Mouse (Mus musculus) cerebellum, postnatal 10 days (tissue): Measurements from ENCODE around the gene AC153137.1.
"Not testable (repeated sequence)": the region's sequence is repeated elsewhere in the genome, so short reads cannot be mapped to it uniquely, and the experiment has no call there.

ENCODE experiments used
- DNase-seq, 2 experiments: peaks; one replicate each; pipeline ENCODE4 v3.0.0; 2021; ENCODE audit warnings: mixed read lengths in 2 of 2

AC153137.1 gene

GRCm38 (mm10) chr1:30977868-30978267 is at the start of gene AC153137.1:
Gene AC153137.1, minus strand, starts transcription at chr1:30977968.
- DNase-seq, result not testable (repeated sequence)

- DNase-seq, result no peak
These were observed 45.4 kb upstream of the AC153137.1 start for GRCm38 (mm10) chr1:31023173-31023572.

GRCm38 (mm10) chr1:31019283-31019682 is 41.5 kb upstream of the AC153137.1 start:
- no peak for DNase-seq

GRCm38 (mm10) chr1:31017377-31017776 is 39.6 kb upstream of the AC153137.1 start:
- DNase-seq, result no peak

- no peak for DNase-seq
These were observed 38.3 kb upstream of the AC153137.1 start for GRCm38 (mm10) chr1:31016068-31016467.

- no peak for DNase-seq
These were observed 37.5 kb upstream of the AC153137.1 start for GRCm38 (mm10) chr1:31015261-31015660.

- peak; percentile 57 to 60 for DNase-seq
These were observed 529 bp downstream of the AC153137.1 start for GRCm38 (mm10) chr1:30977239-30977638.

- no peak for DNase-seq
These were observed 26.0 kb downstream of the AC153137.1 start for GRCm38 (mm10) chr1:30951795-30952194.

- no peak for DNase-seq
These were observed 27.3 kb downstream of the AC153137.1 start for GRCm38 (mm10) chr1:30950456-30950835.

GRCm38 (mm10) chr1:30949710-30950455 is 27.9 kb downstream of the AC153137.1 start:
- peak; percentile 99 for DNase-seq

- DNase-seq, result peak; percentile 80 to 81
These were observed 28.7 kb downstream of the AC153137.1 start for GRCm38 (mm10) chr1:30948950-30949639.

GRCm38 (mm10) chr1:30948361-30948949 is 29.3 kb downstream of the AC153137.1 start:
- peak; percentile 65 to 66 for DNase-seq

- DNase-seq, result peak; percentile 25 to 36
These were observed 32.6 kb downstream of the AC153137.1 start for GRCm38 (mm10) chr1:30945136-30945535.

- DNase-seq, result no peak
These were observed 37.2 kb downstream of the AC153137.1 start for GRCm38 (mm10) chr1:30940571-30940970.

- DNase-seq, result no peak
These were observed 39.4 kb downstream of the AC153137.1 start for GRCm38 (mm10) chr1:30938392-30938791.

- DNase-seq, result no peak
These were observed 40.3 kb downstream of the AC153137.1 start for GRCm38 (mm10) chr1:30937396-30937965.

GRCm38 (mm10) chr1:30936488-30936887 is 41.3 kb downstream of the AC153137.1 start:
- no peak for DNase-seq

GRCm38 (mm10) chr1:30930823-30931222 is 46.9 kb downstream of the AC153137.1 start:
- DNase-seq, result peak; percentile 10 to 15

GRCm38 (mm10) chr1:30930194-30930593 is 47.6 kb downstream of the AC153137.1 start:
- no peak for DNase-seq
